Mouse (Mus musculus) cerebellum, postnatal 36 days (tissue): Measurements from ENCODE around the gene Ccnl2.
"Not testable (repeated sequence)": the region's sequence is repeated elsewhere in the genome, so short reads cannot be mapped to it uniquely, and the experiment has no call there.

Experiments
- DNase-seq, 2 experiments: peaks; one replicate each; pipeline ENCODE4 v3.0.0; 2021 to 2022; ENCODE audit warnings: mixed read lengths in 2 of 2

The Ccnl2 gene

GRCm38 (mm10) chr4:155811929-155812664, at the start of gene Ccnl2:
TSS of gene Ccnl2 (plus strand) at chr4:155812489.
- DNase-seq: peak; percentile 87 to 93

GRCm38 (mm10) chr4:155769496-155769879, 42.8 kb upstream of the Ccnl2 start:
- DNase-seq: no peak

GRCm38 (mm10) chr4:155769880-155770512, 42.3 kb upstream of the Ccnl2 start:
- DNase-seq: peak; percentile 96

DNA sequence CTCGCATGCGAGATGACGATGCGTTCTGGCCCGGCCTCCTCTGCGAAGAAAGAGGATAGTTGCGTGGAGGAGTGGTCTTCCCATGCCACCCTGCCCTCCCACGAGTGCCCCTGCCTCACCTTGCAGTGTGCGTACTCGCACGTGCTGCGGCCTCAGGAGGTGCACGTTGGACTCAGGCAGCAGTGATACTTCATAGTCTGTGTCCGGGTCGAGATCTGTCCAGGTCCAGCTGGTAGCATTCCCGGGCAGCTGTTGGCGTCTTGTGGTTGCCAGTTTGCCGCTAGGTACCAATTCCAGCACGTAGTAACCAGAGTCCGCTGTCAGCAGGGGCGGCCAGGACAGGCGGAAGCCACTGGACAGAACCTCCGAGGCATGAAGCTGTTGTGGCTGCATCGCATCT, 41.7 kb upstream of the Ccnl2 start:
- no peak for DNase-seq

- DNase-seq: no peak
These were observed 40.6 kb upstream of the Ccnl2 start for GRCm38 (mm10) chr4:155771706-155772105.

DNA sequence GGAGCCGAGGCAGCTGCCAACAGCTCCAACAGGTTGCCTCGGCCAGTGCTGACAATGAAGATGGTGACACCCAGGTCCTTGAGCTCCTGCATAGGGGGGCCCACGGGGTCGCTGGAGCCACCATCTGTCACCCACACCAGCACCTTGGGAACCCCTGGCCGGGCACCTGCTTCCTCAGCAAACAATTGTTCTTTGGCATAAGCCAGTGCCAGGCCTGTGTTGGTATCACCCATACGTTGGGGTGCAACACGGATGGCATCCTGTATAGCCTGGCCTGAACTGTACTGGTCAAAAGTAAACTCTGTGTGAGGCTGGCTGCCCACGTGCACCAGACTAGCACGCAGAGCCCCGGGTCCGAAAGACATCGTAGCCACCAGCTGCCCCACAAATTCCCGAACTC, 39.5 kb upstream of the Ccnl2 start:
- peak in 1 of 2 experiments; percentile 9 for DNase-seq

DNA sequence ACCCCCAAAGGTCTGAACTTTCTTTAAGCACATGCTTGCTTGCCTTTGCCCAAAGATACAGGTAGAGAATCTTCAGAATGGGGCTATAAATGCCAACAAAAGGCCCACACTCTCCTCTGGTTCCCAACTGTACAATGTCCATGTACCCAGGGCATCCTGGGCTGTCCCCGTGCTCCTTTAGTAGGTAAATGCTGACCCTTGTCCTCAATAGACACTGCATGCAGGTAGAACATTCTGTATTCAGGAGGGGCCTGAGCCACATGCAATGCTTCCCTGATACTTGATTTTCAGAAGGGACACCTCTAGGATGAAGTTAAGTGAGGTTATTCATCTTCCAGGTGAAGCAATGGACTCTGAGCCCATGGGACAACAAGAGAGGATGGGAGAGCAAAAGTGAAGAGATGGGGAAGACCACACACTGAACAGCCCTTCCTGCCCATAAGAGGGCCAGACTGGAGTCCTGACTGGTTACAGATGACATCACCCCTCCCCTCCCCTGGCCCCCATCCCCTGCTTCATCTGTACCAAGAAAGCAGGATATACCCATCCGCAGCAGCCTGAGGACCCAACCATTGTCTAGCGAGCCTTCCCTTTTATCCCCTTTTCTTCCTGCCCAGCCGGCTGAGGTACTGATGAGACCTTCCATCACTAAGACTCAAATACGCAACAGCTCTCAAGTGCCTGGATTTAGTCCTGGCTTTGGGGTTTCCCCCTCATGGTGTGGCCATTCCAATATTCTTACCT, 38.8 kb upstream of the Ccnl2 start:
- peak in 1 of 2 experiments; percentile 7 for DNase-seq

DNA sequence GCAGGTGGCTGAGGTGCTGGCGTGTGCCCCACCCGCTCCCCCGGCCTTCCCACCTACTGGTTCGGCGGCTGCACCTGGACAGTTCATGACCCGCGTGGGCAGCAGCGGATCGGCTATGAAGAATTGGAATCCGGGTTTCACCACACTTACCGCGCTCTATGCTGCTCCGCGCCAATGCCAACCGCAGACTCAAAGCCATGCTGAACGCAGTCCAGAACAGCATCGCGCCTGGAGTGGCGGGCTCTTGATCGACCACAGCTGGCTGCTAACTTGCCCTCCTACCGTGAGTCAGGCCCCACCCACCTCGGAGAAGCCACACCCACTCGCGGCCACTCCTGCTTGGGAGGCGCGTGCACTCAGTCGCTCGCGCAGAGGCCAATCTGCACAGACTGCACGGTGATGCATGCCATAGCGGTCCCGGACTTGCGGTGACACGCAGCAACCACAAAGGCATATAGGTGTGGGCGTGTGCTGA, 38.0 kb upstream of the Ccnl2 start, which contains the start of gene Vwa1:
Vwa1 (minus strand) TSS at position 419 of the 475 bp plus-strand sequence.
- peak; percentile 83 to 87 for DNase-seq

DNA sequence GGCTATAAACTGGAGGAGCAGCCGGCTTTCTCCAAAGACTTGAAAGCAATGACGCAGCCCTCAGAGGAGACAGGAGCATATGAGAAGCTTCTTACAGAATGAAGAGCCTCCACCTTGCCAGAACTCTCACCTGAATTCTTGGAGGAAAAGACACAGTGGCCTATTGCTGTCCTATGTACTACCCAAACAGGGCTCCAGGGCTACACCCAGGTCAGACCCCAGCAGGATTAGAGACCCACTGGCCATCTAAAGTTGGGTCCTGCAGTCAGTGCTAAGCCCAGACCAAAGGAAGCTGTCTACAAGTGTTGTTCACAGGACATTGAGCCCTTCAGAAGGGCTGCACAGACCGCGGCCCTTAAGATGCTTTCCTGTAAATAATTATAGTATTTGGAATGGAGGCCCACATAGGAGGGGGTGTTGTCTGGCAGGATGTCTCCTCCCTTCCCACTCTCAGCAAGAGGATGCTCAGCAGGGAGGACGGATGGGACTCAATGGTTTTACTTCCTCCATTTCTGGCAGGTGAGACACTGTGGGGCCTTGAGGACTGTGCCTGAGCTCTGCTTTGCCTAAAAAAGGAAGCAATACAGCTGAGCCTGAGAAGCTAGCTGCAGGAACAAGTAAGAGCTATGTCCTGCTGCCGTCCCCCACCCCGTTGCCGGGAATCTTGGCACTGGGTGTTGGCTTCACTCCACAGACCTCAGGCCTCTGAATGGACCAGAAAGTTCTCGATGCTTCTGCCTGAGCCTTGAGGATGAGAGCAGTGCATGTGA, 37.1 kb upstream of the Ccnl2 start:
- DNase-seq: peak; percentile 59 to 60

- DNase-seq: peak; percentile 75 to 76
These were observed 36.4 kb upstream of the Ccnl2 start for GRCm38 (mm10) chr4:155775855-155776254.

DNA sequence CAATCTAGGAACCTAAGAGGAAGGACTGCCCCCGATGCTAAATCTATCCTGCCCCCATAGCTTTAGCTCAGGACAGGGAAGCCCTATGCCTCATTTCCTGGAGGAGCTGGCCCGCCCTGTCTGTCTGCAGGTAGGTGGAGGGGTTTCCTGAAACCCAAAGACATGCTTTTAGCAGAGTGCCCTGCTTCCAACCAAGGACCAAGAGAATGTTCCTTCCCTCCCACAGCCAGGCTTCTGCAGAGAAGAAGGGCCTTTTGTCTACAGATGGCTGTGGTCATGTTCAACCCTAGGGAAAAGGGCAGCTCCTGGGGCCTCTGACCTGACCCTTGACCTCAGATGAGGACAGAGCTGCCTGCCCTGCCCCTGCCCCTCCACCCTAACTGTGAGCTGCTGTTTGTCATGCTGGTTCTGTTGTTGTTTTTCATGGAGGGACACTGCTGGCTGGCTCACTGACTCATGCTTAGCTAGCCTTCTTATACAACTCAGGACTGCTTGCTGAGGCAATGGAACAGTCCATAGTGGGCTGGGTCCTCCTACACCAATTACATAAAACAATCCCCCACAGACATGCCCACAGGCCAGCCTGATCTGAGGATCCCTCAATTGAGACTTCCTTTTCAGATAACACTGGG, 35.5 kb upstream of the Ccnl2 start:
- no peak for DNase-seq

DNA sequence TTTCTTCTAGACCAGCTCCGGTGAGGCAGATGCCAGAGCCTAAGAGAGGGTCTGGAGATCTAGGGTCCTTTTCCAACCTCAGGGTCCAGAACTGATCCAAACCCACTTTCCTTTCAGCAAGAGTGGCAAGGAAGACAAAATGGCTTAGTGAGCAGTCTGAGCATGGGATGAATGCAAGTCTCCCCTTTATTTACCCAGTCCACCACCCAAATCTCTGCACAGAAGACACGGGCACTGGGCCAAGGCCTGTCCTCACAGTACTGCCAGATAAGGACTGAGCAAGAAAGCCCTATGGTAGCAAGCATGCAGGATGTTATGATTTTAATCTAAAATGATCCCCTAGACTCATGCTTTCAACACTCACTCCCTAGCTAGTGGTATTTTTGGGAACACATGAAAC, 34.5 kb upstream of the Ccnl2 start:
- DNase-seq: peak in 1 of 2 experiments; percentile 25

GRCm38 (mm10) chr4:155779498-155779897, 32.8 kb upstream of the Ccnl2 start:
- no peak for DNase-seq

DNA sequence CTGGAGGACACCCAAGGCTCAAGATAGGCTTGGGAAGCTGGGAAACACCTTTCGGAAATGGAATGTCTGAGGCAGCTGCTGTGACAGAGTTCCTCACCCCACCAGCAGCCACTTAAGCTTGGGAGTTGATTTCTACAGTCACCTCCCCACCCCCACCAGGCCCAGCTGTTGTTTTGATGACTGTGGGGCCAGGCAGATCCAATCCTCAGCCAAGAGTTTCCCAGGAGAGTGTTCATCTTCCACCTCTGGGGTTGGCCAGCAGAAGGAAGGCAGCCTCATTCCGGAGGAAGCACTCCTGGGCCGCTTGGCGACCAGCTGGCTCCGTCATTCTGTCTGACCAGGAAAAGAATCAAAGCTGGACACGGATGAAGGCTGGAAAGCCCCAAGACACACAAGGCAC, 31.4 kb upstream of the Ccnl2 start:
- no peak for DNase-seq

DNA sequence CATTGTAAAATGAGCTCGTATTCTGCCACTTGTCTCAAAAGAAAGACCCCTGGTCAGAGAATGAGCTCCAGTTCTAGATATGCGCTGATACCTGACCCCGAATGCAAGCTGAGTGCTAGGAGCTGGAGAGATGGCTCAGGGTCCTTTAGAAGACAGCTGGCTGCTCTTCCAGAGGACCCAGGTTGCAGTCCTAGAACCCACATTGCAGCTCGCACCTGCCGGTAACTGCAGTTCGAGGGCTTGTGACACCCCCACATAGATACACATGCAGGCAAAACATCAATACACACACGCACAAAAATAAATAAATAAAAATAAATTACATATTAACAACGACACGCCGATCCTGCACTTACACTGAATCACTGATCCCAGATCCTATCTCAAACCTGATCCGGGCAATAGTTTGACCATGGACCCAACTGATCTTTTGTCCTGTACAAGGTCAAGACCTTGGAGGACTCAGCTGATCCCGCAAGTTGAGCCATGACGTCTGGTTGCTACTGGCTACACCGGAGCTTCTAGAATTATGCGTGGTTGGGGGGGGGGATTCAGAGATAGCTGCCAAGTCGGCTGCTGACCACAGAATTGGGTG, 28.7 kb upstream of the Ccnl2 start:
- DNase-seq: no peak

GRCm38 (mm10) chr4:155784081-155784701, 28.1 kb upstream of the Ccnl2 start:
- peak; percentile 79 to 80 for DNase-seq

DNA sequence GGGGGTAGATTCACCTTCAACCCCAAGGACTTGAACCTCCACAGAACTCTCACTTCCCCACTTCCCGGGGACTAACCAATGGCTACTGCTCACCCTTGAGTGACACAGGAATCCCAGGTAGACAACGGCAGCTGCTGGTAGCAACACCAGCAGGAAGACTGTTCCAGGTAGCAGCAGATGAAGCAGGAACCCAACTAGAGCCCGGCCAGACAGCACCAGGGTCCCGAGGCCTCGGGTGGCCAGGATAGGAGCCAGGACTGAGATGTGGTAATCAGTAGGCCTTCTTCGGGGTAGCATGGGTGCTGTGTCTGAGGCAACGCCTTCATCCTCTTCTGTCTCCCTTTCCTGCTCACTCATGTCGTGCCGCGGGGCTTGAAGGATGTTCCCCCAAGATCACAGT, 27.0 kb upstream of the Ccnl2 start:
- DNase-seq: no peak

DNA sequence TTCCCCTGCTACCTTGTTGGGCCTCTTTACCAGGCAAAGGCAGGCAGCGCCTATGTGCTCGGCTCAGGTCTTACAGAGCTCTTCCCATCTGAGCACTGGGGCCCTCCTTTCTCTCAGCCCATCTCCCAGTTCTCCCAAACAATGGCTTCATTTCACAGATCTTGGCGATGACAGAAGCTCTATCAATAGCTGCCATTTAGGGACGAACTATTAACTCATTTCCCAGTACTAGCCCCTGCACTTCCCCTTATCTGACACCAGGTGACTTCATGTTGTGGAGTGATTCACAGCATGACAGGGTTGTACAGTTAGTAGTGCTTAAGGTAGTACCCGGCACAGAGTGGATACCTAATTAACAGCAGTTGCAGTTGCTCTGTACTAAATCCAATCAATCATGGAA, 26.5 kb upstream of the Ccnl2 start, which contains the start of gene Tmem88b:
Tmem88b (minus strand) TSS at position 56 of the 400 bp plus-strand sequence.
- DNase-seq: no peak

- DNase-seq: no peak
These were observed 24.0 kb upstream of the Ccnl2 start for GRCm38 (mm10) chr4:155788300-155788699.

GRCm38 (mm10) chr4:155788833-155789232, 23.5 kb upstream of the Ccnl2 start:
- not testable (repeated sequence) for DNase-seq

GRCm38 (mm10) chr4:155790021-155790489, 22.2 kb upstream of the Ccnl2 start, which contains the start of gene Ankrd65:
TSS of gene Ankrd65 (plus strand) at chr4:155790439.
- DNase-seq: no peak
